Mouse (Mus musculus) embryonic facial prominence, embryonic 13.5 days (tissue): ENCODE measurements around the gene Nav2. TPM values are rescaled to one million over a fixed set of nuclear protein-coding genes. Genes with fewer than 3 reads are reported as not detected.
A peak's percentile ranks its signal among the peaks of the same experiment; 100 is the strongest.

Source experiments
- ATAC-seq: fragments of 200-750 bp; cut with Nextera tagmentation; 2 replicates; pipeline ENCODE4 v1.8.0; 2017; ENCODE audit warnings: low read depth; ENCODE audit not compliant: insufficient number of reproducible peaks, insufficient read depth, low FRiP score, low TSS enrichment
- H3K27ac ChIP-seq: fragments of 300-500 bp; sonication (generic); 2 replicates; pipeline ENCODE4 v1.5.1; 2015; ENCODE audit warnings: moderate library complexity, mild to moderate bottlenecking, inconsistent platforms
- H3K27me3 ChIP-seq: fragments of 300-500 bp; sonication (generic); 2 replicates; pipeline ENCODE4 v1.6.1; 2015; ENCODE audit warnings: mild to moderate bottlenecking, inconsistent platforms
- H3K36me3 ChIP-seq: fragments of 300-500 bp; sonication (generic); 2 replicates; pipeline ENCODE4 v1.6.1; 2015; ENCODE audit warnings: mild to moderate bottlenecking, inconsistent platforms
- H3K4me1 ChIP-seq: fragments of 300-500 bp; sonication (generic); 2 replicates; pipeline ENCODE4 v1.6.1; 2015; ENCODE audit warnings: inconsistent platforms
- H3K4me2 ChIP-seq: fragments of 300-500 bp; sonication (generic); 2 replicates; pipeline ENCODE4 v1.6.1; 2015; ENCODE audit warnings: moderate library complexity, mild to moderate bottlenecking, inconsistent platforms
- H3K4me3 ChIP-seq: fragments of 300-500 bp; sonication (generic); 2 replicates; pipeline ENCODE4 v1.5.1; 2015; ENCODE audit warnings: mild to moderate bottlenecking, inconsistent platforms
- H3K9ac ChIP-seq: fragments of 300-500 bp; sonication (generic); 2 replicates; pipeline ENCODE4 v1.6.1; 2015; ENCODE audit warnings: mild to moderate bottlenecking, inconsistent platforms
- H3K9me3 ChIP-seq: fragments of 300-500 bp; sonication (generic); 2 replicates; pipeline ENCODE4 v1.6.1; 2016; ENCODE audit warnings: inconsistent platforms
- WGBS: fragments of 180-500 bp; shearing (Covaris S2); methylation state at CpG from one replicate; pipeline ENCODE4 v1.1.7; 2015; ENCODE audit warnings: mixed read lengths; 5-methylcytosine and 5-hydroxymethylcytosine counted together
- polyA plus RNA-seq: library from polyadenylated mRNA; unstranded; fragments of >200 nt; fragmentation: Nextera tagmentation; extraction: Ambion mirVana; gene quantifications from 2 replicates; pipeline ENCODE4 v1.2.1, GENCODE M21; 2015

The Nav2 gene
- polyA plus RNA-seq, 1 experiment from 2014 or later = 22.1 TPM

- H3K9ac ChIP-seq = 0 out of 2 replicates have a peak overlapping the region, but pooled peaks have one; percentile 16
- H3K4me2 ChIP-seq = peak overlapping the region; percentile 30
- no peaks in the 10 kb centered on the region for H3K9me3 ChIP-seq
- H3K27me3 ChIP-seq = peaks cover 17% of the 10 kb centered on the region
- H3K27ac ChIP-seq = 0 out of 2 replicates have a peak overlapping the region, but pooled peaks have one; percentile 39
- H3K4me3 ChIP-seq = no peak overlapping the region
- peaks cover 63% of the 10 kb centered on the region for H3K4me1 ChIP-seq
- ATAC-seq = no peak
- no peaks in the 10 kb centered on the region for H3K36me3 ChIP-seq
- 37% methylated on average over 11 of the region's 11 CpGs for WGBS
Measured at GRCm38 (mm10) chr7:49525348-49526100, 617.0 kb downstream of the Nav2 start.

DNA sequence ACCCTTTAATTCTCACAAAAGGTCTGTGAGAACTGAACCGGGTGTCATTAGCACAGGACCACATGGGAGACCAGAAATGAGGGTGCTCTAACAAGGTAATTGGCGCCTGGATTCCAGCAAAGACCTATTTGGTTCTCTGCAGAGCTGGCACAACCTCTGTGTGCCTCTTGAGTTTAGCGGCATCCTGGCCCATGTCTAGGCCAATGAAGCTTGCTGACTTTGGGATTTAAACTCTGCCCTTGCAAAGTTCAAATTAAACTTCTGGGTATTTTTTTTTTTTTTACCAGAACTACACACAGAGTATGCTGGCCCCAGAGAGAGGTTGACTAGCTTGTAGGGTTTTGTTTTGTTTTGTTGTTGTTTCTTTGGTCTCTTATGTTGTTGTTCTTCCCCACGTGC lies 617.6 kb downstream of the Nav2 start:
- Histone ChIP-seq H3K36me3 (no peaks in the 10 kb centered on the region), H3K9me3 (no peaks in the 10 kb centered on the region), H3K4me3 (no peak overlapping the region), H3K9ac (no peak overlapping the region), H3K27me3 (peaks cover 11% of the 10 kb centered on the region), H3K4me2 (peak overlapping the region; percentile 30; the same call in 1 of the 2 replicates), H3K27ac (0 out of 2 replicates have a peak overlapping the region, but pooled peaks have one; percentile 39), H3K4me1 (peaks cover 60% of the 10 kb centered on the region)
- WGBS = 64% methylated on average over 4 of the region's 4 CpGs
- ATAC-seq = no peak

DNA sequence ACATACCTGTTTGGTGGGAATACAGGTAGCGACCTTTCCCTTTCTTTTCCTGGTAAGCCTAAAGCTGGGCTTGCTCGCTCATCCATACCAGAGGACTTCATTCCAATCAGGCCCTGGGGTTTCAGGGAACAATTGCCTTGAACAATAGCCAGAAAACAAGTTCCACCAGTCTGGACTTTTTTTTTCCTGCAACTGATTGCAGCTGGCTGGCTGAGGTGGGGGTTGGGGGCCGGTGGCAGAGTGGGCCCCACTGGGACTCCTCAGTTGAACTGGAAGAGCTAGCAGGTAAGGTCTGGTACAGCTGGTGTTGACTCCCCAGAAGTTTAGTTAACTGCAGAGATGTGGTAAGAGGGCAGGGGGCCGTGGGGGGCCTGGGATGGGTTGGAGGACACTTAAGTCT lies 619.0 kb downstream of the Nav2 start:
- Histone ChIP-seq H3K36me3 (no peaks in the 10 kb centered on the region), H3K9ac (0 out of 2 replicates have a peak overlapping the region, but pooled peaks have one; percentile 44), H3K27me3 (peaks cover 6% of the 10 kb centered on the region; the same call in 1 of the 2 replicates), H3K27ac (peak overlapping the region; percentile 76), H3K4me1 (peaks cover 48% of the 10 kb centered on the region), H3K9me3 (no peaks in the 10 kb centered on the region), H3K4me3 (0 out of 2 replicates have a peak overlapping the region, but pooled peaks have one; percentile 7), H3K4me2 (peak overlapping the region; percentile 35; the same call in 1 of the 2 replicates)
- 13% methylated on average over 4 of the region's 4 CpGs for WGBS
- no peak for ATAC-seq

DNA sequence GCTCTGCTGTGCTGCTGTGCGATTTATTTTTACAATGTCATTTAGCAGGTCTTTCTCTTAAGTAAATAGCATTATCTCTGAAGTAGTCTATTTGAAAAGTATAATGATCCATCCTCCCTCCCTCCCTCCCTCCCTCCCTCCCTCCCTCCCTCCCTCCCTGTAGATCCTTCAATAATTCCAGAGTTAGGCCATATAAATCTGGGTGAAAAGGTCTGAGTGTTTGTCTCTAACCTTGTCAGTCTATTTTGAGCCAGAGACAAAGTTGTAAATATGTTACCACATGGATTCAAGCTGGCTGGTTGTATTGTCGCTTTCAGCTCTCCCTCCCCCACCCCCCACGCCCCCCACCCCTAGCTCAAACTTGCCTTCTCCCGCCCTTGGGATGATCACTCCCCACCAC lies 619.4 kb downstream of the Nav2 start:
- H3K4me1 ChIP-seq = peaks cover 43% of the 10 kb centered on the region
- H3K27ac ChIP-seq = peak overlapping the region; percentile 76
- H3K36me3 ChIP-seq = no peaks in the 10 kb centered on the region
- no peaks in the 10 kb centered on the region for H3K9me3 ChIP-seq
- ATAC-seq = no peak
- peaks cover 6% of the 10 kb centered on the region; the same call in 1 of the 2 replicates for H3K27me3 ChIP-seq
- 14% methylated on average over 4 of the region's 4 CpGs for WGBS
- 0 out of 2 replicates have a peak overlapping the region, but pooled peaks have one; percentile 7 for H3K4me3 ChIP-seq
- H3K9ac ChIP-seq = no peak overlapping the region
- peak overlapping the region; percentile 35 for H3K4me2 ChIP-seq

- 90% methylated on average over 2 of the region's 2 CpGs for WGBS
- peaks cover 34% of the 10 kb centered on the region for H3K4me1 ChIP-seq
- H3K9me3 ChIP-seq = no peaks in the 10 kb centered on the region
- H3K4me3 ChIP-seq = no peak overlapping the region
- no peaks in the 10 kb centered on the region for H3K27me3 ChIP-seq
- H3K36me3 ChIP-seq = no peaks in the 10 kb centered on the region
- ATAC-seq = no peak
- no peak overlapping the region for H3K9ac ChIP-seq
- H3K27ac ChIP-seq = no peak overlapping the region
- no peak overlapping the region for H3K4me2 ChIP-seq
Measured at GRCm38 (mm10) chr7:49529498-49529897, 621.0 kb downstream of the Nav2 start.

GRCm38 (mm10) chr7:49533571-49533970 lies 625.1 kb downstream of the Nav2 start:
- H3K27ac ChIP-seq = no peak overlapping the region
- no peak overlapping the region for H3K4me2 ChIP-seq
- no peak for ATAC-seq
- no peaks in the 10 kb centered on the region for H3K9me3 ChIP-seq
- no peak overlapping the region for H3K4me3 ChIP-seq
- H3K4me1 ChIP-seq = peaks cover 5% of the 10 kb centered on the region; the same call in 1 of the 2 replicates
- no peak overlapping the region for H3K9ac ChIP-seq
- no peaks in the 10 kb centered on the region for H3K27me3 ChIP-seq
- 0 out of 2 replicates have a peak, but pooled peaks cover 6% of the 10 kb centered on the region for H3K36me3 ChIP-seq
- WGBS = 74% methylated on average over 8 of the region's 8 CpGs

DNA sequence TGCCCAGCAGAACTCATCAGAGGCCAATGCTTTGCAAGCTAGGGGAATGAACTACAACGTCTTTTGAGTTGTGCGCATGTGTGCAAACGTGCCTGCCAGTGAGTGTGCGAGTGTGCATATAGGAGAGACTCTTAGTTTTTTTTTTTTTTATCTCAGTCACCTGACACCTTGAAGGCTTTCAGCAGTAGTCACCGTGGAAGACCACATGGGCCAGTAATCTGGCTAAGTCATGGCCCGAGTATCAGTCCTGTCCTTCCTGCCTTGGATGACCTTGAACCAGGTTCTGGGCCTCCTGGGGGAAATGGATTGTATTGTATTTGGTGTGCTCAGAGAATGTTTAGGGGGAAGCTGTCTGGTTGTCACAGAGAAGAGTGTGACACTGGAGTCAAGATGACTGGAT lies 625.7 kb downstream of the Nav2 start:
- Histone ChIP-seq H3K27ac (no peak overlapping the region), H3K27me3 (no peaks in the 10 kb centered on the region), H3K4me1 (peaks cover 5% of the 10 kb centered on the region; the same call in 1 of the 2 replicates), H3K36me3 (0 out of 2 replicates have a peak, but pooled peaks cover 6% of the 10 kb centered on the region), H3K4me3 (no peak overlapping the region), H3K4me2 (no peak overlapping the region), H3K9ac (no peak overlapping the region), H3K9me3 (no peaks in the 10 kb centered on the region)
- WGBS = 79% methylated on average over 6 of the region's 6 CpGs
- no peak for ATAC-seq

GRCm38 (mm10) chr7:49538360-49538759 lies 629.8 kb downstream of the Nav2 start:
- Histone ChIP-seq H3K27me3 (no peaks in the 10 kb centered on the region), H3K9me3 (no peaks in the 10 kb centered on the region), H3K4me3 (no peak overlapping the region), H3K4me1 (no peaks in the 10 kb centered on the region), H3K36me3 (0 out of 2 replicates have a peak, but pooled peaks cover 6% of the 10 kb centered on the region), H3K9ac (no peak overlapping the region), H3K27ac (no peak overlapping the region), H3K4me2 (no peak overlapping the region)
- no peak for ATAC-seq
- WGBS = 79% methylated on average over 5 of the region's 5 CpGs

DNA sequence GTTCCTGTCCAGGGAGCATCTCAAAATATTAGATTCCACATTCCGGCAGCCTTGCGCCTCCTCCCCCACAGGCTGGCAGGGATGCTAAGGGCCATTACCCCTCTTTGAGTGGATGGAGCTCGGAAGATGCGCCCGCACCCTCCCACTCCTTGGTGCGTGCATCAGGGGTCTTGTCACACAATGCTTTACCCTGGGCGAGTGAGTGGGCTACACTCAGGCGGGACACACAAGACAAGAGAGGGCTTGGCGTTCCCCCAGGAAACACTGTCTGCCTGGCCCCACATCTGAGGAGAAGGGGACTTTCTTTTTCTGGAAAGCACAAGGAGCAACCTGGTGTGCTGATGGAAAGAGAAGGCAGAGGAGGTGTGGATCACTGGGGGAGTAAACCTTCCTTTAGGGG lies 631.7 kb downstream of the Nav2 start:
- no peak overlapping the region for H3K4me3 ChIP-seq
- H3K9me3 ChIP-seq = no peaks in the 10 kb centered on the region
- peaks cover 11% of the 10 kb centered on the region for H3K4me1 ChIP-seq
- 0 out of 2 replicates have a peak, but pooled peaks cover 6% of the 10 kb centered on the region for H3K36me3 ChIP-seq
- H3K9ac ChIP-seq = no peak overlapping the region
- no peak for ATAC-seq
- 85% methylated on average over 9 of the region's 9 CpGs for WGBS
- no peaks in the 10 kb centered on the region for H3K27me3 ChIP-seq
- no peak overlapping the region for H3K27ac ChIP-seq
- no peak overlapping the region for H3K4me2 ChIP-seq

DNA sequence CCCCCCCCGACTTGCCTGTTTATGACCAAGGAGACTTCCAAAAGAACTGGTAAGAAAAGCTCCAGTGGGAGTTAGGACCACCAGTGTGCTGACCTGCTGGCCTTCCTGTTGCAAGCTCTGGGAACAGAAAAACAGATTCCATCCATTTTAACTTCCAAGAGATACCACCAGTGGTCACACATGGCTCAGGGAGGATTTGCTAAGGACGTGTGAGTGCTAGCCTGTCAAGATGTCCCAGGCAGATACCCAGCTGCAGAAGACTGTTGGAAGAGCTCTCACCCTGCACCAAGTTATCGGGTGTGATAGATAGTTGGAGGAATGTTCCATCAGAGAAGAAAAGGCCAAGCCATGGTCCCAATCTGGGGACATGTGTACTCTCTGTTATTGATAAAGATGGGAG lies 633.6 kb downstream of the Nav2 start:
- H3K9ac ChIP-seq = no peak overlapping the region
- H3K9me3 ChIP-seq = no peaks in the 10 kb centered on the region
- no peak overlapping the region for H3K4me3 ChIP-seq
- H3K27me3 ChIP-seq = no peaks in the 10 kb centered on the region
- WGBS = 82% methylated on average over 3 of the region's 3 CpGs
- H3K27ac ChIP-seq = no peak overlapping the region
- H3K36me3 ChIP-seq = peaks cover 6% of the 10 kb centered on the region; the same call in 1 of the 2 replicates
- ATAC-seq = no peak
- H3K4me1 ChIP-seq = peaks cover 13% of the 10 kb centered on the region
- H3K4me2 ChIP-seq = no peak overlapping the region

DNA sequence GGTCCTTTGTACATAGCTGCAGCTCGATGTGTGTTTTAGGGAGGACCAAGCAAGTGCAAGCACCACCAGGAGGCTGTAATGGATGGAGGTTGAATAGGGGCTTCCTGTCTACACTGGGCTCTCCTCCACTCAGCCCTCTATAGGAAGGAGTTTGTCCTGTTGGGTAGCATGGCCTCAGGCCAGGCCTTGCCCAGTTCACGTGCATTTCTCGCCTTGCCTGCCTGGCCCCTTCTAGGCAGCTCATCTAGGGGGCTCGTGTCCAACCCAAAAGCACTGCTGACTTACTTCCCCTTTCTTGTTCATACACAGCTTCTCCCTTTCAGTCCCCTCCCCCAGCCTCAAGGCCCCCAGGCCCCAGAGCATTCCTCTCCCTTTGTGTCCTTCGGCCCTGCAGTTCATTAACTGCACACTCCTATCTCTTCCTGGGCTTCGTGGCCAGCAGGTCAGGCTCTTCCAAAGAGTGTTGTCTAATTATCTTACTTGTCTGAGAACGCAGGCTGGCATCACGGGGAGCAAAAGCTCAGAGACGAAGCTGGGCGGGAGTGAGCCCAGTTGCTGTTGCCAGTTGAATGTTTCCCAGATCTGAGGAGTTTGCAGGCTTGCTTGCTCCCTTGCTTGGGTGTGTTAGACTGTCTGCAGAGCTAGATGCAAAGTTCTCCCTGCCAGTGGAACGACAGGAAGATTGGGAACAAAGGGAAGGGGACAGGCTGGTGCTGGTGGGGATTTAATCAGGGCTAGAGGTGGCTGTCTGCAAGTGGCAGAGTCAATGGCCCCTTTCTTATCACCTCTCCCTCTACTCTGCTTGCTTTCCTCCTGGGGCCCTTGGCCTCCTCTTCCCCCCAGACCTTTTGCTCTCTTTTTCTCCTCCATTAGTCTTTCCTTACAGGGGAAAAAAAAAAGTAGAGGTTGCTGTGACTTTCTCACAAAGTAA lies 636.5 kb downstream of the Nav2 start:
- Histone ChIP-seq H3K27me3 (no peaks in the 10 kb centered on the region), H3K9ac (no peak overlapping the region), H3K9me3 (no peaks in the 10 kb centered on the region), H3K4me2 (0 out of 2 replicates have a peak overlapping the region, but pooled peaks have one; percentile 14), H3K36me3 (peaks cover 21% of the 10 kb centered on the region), H3K4me3 (no peak overlapping the region), H3K27ac (no peak overlapping the region; the same call in 1 of the 2 replicates), H3K4me1 (peaks cover 13% of the 10 kb centered on the region)
- no peak for ATAC-seq
- WGBS = 24% methylated on average over 11 of the region's 11 CpGs
